Mouse (Mus musculus) cerebellum, adult 9-10 months (tissue): ENCODE results near the gene Iqgap2.

Source experiments
- DNase-seq: peaks from one replicate; pipeline ENCODE4 v3.0.0; 2022

The Iqgap2 gene

DNA sequence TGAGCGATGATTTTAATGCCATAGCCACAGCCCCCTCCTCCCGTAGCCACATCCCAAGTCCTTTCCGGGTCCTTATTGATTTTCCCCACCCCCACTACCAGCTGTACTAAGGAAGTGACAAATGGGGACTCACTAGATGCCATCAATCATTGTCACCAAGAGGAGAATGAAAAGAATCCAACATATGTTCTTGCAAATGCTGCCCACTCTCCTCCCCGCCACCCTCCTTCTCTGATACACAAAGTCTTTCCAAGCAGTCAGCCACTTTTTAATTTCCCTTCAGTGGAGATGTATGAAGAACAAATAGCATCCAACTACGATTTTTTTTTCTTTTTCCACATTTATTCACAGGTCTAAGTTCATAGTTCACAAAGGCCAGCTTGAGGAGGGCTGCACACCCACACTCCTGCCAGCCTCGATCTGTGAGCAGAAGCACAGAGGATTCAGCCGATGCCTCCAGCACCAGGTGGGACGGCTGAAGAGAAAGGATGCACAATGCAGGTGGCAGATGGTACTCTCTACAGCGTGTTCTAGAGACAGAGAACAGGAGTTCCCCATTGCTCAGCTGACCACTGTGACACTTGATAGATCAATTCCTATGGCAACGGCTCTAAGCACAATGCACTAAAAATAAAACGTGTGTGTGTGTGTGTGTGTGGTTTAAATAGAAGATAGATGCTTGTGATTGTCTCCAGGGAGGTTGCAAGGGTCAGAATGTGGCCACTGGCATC is 116.6 kb downstream of the Iqgap2 start:
- peak; percentile 42 for DNase-seq

DNA sequence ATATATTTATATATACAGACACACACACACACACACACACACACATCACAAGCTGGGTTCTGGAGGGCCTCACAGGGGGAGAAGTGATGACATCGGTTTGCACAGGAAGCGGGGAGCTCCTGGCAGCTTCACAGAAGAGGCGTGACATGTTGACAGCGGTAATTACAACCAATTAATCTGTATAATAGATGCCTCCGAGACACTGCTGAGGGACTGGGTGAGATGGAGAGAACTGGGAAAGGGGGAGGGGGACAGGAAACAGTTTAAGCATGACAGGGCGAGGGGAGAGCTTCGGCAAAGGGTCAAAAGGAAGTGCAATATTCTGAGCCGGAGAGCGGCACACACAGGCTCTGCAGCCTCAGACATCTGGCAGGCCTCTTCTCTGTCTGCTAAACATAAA is 126.7 kb downstream of the Iqgap2 start:
- DNase-seq: no peak

DNA sequence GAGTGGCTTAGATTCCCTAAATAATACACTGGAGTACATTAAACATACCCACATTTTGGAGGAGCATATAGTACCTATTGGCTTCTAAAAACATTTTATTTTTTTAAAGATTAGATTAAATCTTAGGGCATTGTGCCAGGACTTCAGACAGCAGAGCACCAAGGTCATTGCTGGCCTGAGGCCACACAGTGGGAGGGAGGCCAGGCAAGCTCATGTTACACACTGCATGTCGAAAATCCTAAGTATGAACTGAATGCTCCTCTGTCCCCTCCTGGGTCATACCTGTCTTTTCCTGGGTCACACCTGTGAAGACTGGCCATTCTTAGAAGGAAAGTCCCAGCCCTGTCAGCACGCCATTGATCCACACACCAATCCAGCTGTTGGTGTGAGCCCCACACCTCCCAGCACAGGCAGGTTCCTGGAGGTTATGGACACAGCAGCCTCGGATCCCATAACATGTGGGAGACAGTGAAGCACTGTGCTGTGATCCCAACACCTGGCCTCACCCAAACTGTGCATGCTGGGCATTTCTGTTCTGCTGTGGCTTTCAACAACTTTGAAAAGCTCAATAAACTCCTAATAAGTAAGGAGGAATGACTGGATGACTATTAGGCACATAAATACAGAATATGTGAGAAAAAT is 127.7 kb downstream of the Iqgap2 start:
- no peak for DNase-seq

DNA sequence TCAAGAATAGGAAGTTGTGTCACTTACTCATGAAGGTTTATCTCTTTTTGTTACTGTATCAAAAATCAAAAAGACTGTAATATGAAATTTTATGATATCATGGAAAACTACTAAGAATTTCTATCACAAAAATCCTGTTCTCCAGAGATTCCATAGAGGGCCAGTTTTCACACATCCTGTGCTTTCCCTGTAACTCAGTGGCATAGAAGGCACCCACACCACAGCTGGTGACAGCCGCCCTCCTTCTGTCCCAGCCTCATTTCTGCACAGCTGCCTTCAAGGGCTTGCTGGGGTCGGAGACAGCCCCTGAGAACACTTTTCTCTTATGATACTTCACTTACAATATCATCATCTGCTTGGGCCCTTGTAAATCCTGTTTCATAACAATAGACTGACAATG is 131.9 kb downstream of the Iqgap2 start:
- DNase-seq: no peak

DNA sequence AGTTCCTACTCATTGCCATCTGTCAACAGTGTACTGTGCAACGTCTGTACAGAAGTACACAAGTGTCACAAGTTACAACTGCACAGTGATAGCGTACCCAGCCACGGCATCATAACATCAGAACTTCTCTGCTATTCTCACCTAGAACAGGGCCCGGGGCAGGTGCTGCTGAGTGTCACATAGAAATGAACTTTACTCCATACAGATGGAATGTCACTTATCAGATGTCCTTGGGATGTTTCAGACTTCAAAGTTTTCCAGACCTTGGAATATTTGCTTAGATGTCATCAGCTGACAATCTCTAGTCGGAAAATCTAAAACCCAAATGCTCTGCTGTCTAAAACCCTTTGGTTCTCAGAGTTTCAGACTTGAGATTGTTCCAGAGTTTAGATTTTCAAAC is 137.4 kb downstream of the Iqgap2 start:
- DNase-seq: no peak

DNA sequence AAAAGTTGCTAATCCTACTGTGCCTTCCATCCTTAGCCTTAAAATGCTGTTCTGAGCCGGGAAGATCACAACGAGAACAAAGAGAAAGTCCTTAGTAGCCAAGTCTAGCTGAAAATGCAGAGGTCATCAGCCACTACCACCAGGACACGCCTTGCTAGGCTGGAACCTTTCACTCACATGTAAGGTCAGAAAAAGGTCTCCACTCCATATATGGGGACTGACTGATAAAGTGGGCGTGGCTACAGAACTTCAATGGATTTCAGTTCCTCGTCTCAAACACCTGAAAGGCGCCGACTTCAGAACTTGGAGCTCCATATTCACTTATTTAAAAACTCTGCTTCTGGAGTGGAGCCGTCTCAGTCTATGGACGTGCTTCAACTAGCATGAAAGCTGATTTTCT is 139.3 kb downstream of the Iqgap2 start:
- DNase-seq: no peak

DNA sequence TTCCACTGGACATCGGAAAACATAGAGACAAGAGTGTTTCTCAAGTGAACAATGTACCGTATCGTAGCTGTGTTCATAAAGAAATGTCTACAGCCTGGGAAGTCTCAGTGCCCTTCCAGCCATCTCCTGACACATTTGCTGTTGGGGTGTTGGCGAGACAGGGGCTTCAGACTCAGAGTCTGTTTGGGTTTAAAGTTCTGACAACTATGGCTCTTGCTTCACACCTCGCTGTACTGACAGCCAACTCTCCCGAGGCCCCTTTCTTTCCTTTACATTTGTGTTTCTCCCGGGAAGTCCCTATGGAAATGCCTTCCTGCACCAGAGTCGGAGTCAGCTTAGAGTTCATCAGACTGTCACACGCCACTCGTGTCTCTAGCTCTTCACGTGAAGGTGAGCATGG is 144.2 kb downstream of the Iqgap2 start:
- no peak for DNase-seq

DNA sequence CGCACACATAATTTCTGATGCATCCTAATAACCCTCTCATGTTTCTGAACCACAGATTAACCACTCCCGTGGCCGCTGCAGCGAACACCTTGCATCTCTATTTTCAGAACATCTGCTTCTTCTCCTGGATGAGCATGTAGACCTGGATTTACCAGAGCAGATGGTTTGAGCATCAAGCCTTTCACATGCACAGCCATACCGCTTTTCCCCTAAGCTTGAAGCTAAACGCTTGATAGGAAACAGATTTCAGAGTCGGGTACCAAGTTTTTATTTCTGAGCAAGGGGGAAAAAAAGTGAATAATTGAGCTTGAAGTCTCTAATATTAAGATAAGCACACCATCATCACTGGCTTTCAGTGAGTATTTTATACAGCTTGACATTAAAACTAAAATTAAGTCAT is 144.6 kb downstream of the Iqgap2 start:
- no peak for DNase-seq

DNA sequence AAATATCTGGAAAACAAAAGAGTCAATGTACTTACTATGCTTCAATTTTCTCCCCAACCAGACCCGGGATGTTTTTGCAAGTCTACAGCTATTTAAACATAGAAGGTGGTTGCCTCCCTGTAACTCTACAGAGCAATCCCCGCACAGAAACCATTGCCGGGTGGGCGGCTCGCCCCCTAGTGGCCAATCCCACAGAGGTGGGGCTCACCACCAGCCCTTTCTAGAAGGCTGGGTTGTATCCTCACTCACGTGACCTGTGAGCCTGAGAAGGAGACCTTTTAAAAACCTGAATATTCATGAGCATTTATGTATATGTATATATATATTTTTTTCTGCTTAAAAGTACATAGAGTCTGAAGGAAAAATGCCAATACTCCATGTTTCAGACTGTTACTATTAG is 145.2 kb downstream of the Iqgap2 start:
- DNase-seq: peak; percentile 18

DNA sequence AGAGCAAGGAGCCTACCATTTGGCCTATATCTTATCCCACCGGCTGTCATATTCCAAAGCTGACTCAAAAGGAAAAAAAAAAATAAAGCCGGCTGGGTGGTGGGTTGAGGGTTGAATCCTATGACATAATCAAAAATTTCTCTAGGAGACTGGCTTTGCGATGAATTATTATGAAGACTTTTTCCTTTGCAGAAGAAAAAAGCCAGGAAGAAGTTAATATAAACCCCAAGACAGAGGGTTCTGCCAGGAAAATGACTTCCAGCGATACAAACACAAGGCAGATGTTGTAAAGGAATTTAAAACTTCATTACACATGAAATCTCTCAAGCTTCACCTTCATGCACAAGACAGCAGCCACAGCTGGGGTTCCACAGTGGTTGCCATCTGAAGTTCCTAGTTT is 146.3 kb downstream of the Iqgap2 start:
- DNase-seq: no peak

DNA sequence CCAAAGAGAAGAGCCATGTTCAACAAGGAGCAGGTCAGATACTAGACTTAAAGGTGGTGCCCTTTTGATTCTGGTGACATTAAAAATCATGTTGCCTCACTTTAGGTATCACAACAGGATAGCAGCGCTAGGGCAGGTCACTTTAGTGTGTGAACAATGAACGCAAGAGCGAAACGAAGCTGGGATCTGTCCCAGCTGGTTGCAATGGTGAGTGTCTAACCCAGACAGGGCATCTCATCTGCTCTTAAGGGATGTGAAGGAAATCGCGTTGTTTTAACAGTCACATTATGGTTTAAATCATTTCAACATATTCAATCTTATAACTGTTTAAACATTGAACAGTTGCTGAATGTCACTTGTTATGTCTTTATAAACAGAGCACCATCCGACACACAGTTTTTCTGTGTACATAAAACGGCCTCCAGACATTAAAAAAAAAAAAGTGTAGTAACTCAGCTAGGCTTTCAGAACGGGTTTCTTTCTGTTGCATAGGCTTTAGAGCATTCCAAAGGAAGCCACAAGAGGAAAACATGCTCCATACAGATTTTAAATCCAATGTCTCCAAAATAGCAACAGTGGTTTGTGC is 148.7 kb downstream of the Iqgap2 start:
- no peak for DNase-seq

DNA sequence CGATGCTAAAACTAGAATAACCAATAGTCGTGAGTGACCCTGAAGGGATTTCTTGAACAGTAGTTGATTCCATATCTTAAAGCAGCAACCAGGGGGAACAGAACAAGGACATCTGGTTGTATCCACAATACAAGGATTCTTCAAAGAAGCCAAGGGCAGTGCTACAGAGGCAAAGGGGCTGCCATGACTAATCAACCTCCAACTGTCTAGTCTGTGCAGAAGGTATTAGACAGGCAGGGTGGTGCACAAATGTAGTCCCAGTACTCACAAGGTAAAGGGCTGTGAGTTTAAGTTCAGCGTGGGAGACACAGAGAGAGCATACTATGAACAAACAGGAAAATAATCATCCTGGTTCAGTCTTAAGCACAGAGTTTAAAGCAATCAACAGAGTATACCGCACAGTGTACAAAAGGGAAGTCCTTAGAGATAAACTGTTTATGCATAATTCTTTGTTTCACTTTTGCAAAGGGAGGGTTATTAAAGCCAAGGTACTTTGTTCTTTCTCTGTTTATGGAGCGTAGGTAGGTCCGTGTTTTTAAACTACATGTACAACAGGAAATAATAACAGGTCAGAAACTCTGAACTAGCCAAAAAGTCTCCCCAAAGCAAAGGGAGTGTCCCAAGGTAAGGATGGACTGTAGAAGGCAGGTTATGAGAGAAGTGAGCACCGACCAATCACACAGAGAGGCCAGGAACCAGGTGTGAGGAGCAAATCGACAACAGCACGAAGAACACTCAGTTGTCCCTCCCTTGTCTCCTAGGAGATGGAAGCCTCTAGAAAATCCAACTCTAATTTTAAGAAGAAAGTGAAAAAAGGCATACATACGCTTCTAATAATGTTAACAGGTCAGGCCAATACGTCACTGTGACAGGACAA is 149.7 kb downstream of the Iqgap2 start:
- DNase-seq: no peak

DNA sequence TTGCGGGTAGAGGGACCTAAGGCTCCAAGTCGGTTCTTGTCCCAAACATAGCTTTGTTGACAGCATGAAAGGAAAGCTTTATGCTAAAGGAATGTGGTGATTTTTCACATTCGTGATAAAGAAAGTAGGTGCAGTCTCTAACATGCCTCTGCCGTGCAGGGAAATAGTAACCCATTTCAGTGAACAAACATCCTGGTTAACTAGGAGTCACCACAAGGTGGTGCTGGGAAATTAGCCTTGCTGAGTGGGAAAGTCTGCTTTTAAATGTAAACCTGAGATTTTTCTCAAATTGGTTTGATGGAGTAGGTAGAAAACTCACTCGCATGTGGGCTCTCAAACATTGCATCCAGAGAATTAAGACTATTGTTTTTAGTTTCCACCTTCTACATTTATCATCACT is 152.1 kb downstream of the Iqgap2 start:
- DNase-seq: no peak

DNA sequence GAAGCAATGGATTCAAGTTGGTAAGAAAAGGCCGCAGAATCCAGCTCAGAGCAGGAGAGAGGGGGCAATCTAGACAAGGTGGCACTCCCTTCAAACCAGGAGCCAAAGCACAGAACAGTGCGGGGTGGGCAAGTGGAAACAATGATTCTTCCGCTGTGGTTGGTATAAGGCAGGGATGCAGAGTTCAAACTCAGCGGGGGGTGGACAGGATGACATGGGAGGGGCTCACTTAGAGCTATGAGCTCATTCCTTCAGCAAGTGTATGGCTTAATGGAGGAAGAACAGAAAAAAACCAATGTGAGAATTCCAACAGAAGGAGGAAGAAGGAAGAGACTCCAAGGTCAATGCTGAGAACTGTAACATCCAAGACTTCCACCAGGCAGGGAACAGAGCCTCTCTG is 161.2 kb downstream of the Iqgap2 start:
- no peak for DNase-seq

DNA sequence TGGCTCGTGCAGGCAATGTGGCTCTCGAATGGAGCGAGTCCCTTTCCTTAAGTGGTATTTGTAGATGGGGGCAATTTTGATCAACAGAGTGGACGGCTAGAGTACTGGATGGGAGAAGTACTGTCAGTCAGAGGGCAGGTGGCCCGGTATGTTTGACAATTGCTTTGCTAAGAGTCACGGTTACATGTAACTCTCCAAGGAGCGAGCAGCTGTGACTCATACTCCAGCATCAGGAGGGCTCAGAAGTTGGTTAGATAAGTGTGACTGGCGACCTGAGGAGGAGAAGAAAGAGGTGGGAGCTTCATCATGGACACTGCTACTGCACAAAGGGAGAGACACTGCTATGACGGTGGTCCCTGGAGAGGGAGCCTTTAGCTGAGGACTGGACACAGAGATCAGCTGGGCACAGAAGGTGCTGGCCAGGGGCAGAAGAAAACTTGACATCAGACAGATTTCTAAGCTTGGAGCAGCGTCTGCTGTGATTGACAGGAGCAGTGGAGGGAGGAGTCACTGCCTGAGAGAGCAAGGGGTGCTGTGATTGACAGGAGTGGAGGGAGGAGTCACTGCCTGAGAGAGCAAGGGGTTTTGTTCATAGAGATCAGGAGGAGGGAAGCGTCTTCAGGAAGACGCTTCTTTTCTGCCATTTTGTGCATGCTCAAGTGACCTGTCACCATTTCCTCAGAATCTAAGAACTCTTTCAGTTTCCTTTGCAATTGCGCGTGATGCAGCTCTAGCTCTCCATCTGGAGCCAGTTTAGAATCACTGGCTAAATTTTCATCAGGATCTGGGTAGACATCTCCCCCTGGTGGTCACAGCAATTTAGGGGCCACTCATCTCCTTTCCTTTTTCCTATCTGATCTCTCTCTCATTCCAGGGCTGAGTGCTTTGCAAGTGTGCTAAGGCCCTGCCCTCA is 172.1 kb downstream of the Iqgap2 start:
- DNase-seq: peak; percentile 54

DNA sequence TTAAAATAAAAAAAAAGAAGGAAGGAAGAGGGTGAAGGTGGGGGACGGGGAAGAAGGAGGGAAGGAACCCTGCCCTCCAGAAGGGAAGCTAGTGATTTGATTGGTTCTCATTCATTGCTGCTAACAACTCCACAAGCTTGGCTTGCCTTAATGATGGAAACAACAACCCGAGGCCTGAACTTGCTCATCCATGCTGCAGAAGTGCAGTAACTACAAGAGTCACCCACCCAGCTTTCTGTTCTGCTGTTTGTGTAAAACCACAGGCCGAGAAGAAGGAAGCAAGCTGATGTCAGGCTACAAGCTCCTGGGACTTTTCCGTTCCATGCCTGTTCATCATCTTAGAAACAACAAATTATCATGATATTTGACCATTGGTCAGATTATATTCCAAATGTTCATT is 176.4 kb downstream of the Iqgap2 start:
- no peak for DNase-seq

DNA sequence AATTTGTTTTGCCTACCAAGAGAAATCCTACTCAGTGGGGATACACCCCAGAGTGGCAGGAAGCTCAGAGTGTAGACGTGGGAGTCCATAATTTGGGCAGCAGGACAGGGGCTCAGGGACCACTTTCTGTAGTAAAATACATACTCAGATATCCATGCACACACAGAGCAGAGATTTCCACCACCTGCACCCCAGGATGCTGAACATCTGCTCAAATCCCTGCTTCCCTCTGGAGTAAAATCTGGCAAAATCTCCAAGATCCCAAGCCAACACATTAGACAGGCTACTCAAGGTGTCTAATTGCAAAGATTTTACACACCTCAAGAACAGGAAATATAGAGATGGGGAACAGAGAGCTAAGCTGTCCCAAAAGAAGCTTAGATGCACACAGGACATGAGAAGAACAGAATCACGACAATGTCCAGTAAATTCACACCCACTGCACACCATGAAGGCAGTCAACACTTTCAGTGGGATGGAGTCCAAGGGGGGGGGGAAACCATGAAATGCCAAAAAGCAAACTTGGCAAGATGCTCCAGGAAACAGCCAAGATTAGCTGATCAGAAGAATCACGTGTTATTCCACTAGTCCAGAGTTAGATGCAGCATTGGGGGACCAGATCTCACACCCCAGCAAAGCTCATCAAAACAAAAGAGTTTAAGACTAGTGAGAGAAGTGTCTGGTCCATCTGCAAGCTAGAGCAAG is 177.3 kb downstream of the Iqgap2 start:
- DNase-seq: no peak

DNA sequence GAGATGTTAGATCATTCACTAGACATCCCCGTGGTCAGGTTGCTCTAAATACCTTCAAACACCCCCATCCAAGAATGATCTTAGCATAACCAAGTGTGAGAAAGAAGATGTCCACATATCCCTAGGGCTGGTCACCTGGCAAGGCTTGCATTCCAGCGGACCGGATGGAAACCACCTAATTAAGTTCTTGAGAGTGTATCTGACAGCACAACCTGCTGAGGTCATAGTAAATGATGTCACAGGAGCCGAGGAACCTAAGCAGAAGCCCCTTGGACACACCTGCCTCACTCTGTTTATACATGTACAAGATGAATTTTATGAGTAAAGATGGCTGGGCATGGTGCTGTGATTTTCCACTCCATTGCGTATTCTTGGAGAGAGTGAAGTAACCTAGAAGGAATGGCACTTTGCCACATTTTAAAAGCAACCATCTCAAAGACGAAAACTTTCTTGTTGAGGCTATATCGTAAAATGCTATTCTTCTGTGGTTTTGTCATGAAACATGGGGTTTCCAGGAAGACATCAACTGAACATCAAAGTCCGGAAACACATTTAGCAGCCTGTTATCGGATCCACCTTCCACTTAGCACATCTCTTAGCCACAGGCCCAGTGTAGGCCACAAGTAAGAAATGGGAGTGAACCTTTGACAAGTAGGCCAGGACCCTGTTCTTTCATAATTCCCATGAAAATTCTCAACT is 179.0 kb downstream of the Iqgap2 start:
- DNase-seq: no peak

DNA sequence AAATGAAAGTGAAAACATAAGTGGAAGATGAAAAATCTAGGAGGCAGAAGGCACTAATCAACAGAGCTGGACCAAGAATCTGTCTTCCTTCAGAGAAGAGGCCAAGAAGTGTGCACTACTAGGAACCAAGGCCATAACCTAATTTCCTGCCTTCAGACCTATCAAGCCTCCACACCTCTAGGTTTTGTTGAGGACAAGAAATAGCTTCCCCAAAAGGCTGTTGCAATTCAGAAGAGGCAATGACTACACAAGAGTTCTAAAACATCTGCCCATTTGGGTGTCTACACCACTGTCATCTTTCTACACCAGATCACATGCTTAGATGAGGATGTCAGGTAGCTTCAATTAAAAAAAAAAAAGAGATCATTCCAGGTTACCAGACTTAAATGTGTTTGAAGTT is 179.7 kb downstream of the Iqgap2 start:
- no peak for DNase-seq

DNA sequence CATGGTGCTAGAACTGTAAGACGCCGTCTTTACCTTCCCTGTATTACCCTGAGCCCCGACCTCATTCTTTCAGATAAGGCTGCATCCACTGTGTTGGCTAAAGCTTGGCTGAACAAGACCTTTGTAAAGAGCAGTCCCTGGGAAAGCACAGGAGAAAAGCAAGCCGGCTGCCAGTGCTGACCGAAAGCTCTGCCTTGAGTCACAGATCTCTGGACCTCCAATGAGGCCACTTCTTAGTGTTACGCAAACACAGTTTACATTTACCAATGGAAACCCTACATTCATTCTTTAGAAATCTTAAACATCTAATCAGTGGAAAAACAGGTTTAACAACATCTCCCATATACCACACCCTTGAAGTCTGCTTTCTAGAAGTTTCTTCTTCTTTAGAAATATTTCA is 186.1 kb downstream of the Iqgap2 start:
- DNase-seq: no peak

DNA sequence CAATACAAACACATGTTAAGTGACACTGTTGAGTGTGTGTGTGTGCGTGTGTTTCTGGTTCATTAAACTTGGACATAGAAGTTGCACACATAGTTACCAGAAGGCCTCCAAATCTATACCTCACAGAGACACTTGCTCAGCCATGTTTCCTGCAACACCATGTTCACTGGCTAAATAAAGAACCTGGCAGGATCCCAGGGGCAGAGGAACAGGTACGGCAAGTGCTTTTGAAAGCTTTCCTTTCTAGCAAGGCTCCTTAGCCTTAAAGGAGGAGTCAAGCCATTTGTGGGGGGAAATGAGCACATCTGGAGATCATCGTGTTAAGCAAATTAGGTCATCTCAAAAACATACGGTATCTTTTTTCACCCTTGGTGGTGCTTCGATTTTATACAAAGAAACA is 188.3 kb downstream of the Iqgap2 start:
- DNase-seq: no peak
